Mouse (Mus musculus) E14TG2a.4 (cell line): ENCODE results near the gene Zfp148.

Experiments used
- H3K27me3 ChIP-seq: 2 replicates; pipeline ENCODE4 v1.6.1; 2014; ENCODE audit warnings: low read length, control low read depth; ENCODE audit not compliant: insufficient read depth
- H3K36me3 ChIP-seq: 2 replicates; pipeline ENCODE4 v1.6.1; 2014; ENCODE audit warnings: low read length, control low read depth; ENCODE audit not compliant: insufficient read depth
- H3K4me1 ChIP-seq: replicated peaks from 2 replicates; pipeline ENCODE4 v1.6.1; 2014; ENCODE audit warnings: low read depth, low read length, control low read depth
- H3K4me3 ChIP-seq: replicated peaks from 2 replicates; pipeline ENCODE4 v1.5.1; 2014; ENCODE audit warnings: mild to moderate bottlenecking, low read length
- H3K9me3 ChIP-seq: 2 replicates; pipeline ENCODE4 v1.6.1; 2014; ENCODE audit warnings: low read length, control low read depth
- CTCF ChIP-seq: conservative IDR thresholded peaks from 2 replicates; pipeline ENCODE4 v1.5.1; 2014; ENCODE audit warnings: low read length
- NANOG ChIP-seq: IDR thresholded peaks from 2 replicates; pipeline ENCODE4 v1.6.1; 2014; ENCODE audit warnings: borderline replicate concordance, low read length, mixed read lengths
- POU5F1 ChIP-seq: IDR thresholded peaks from 2 replicates; pipeline ENCODE4 v1.6.1; 2014; ENCODE audit warnings: low read length, borderline replicate concordance

Gene Zfp148

GRCm38 (mm10) chr16:33387013-33387412 is 6.4 kb downstream of the Zfp148 start:
- Histone ChIP-seq H3K36me3 (0 out of 2 replicates have a peak, but pooled peaks cover 6% of the 10 kb centered on the region), H3K4me3 (no peak overlapping the region), H3K27me3 (no peaks in the 10 kb centered on the region), H3K4me1 (peaks cover 61% of the 10 kb centered on the region), H3K9me3 (no peaks in the 10 kb centered on the region)
- no peak for TF ChIP-seq POU5F1
- TF ChIP-seq NANOG = 0 out of 2 replicates have a peak, but pooled peaks have one; percentile 17
- TF ChIP-seq CTCF = no peak

DNA sequence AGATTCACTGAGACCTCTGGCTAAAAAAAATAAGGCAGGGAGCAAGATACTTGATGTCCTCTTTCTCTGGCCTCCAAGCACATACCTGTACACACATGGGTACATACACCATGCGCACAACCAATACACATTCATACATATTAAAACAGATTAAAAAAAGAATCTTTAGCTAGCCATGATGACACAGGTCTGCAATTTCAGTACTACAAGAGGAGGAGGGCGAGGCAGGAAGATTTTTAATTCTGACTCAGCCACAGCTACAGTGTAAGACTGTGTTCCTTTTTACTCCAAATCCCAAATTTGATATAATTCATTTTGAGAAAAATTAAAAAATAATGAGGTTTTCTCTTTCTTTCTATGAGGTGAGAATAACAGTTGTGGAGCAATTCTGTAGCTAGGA is 6.8 kb downstream of the Zfp148 start:
- H3K4me1 ChIP-seq = peaks cover 57% of the 10 kb centered on the region
- TF ChIP-seq CTCF (no peak), POU5F1 (no peak), NANOG (no peak)
- H3K27me3 ChIP-seq = no peaks in the 10 kb centered on the region
- H3K4me3 ChIP-seq = no peak overlapping the region
- H3K9me3 ChIP-seq = no peaks in the 10 kb centered on the region
- 0 out of 2 replicates have a peak, but pooled peaks cover 6% of the 10 kb centered on the region for H3K36me3 ChIP-seq

DNA sequence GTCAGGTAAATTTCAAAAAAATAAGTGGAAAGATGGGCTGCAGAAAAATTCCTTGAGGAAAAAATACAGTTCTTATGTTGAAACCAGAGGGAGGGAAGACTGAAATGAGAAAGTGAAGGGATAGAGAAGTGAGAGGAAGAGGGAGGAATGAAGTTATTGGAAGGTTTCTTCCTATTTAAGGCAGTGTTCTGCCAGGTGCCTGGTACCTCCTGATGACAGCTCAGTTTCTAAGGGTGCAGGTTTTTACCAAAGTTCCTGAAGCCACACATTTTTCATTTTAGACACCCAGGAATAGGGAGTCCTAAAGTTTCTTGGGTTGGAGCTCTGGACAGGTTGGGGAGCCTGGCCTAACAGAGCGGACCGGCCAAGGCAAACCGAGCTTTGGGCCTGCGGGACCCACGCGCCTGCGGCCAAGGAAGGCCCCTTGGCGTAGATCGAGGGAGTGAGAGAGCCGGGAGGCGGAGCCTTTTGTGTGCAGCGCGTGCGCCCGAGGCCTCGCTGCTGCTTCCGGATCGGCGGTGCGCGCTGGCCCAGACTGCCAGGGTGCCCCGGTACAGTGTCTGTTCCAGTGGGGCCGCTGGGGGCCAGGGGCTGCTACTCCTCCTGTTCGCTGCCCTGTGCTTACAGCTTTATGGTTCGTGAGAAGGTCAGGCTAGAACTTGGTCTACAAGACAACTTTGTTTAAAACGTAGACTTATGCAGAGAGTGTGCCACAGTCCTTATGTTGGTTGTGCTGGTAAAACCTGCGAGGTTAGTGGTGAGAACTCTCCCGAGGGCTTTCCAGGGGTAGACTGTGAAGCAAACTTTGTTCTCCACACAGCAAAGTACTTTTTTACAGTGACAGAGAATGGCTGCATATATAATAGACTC is 19.5 kb downstream of the Zfp148 start:
- no peaks in the 10 kb centered on the region for H3K27me3 ChIP-seq
- H3K4me1 ChIP-seq = peaks cover 68% of the 10 kb centered on the region
- peak overlapping the region; percentile 79 for H3K4me3 ChIP-seq
- TF ChIP-seq CTCF (no peak), NANOG (no peak), POU5F1 (no peak)
- no peaks in the 10 kb centered on the region for H3K9me3 ChIP-seq
- H3K36me3 ChIP-seq = peaks cover 5% of the 10 kb centered on the region; the same call in 1 of the 2 replicates

GRCm38 (mm10) chr16:33400943-33401342 is 20.3 kb downstream of the Zfp148 start:
- Histone ChIP-seq H3K4me3 (no peak overlapping the region), H3K27me3 (no peaks in the 10 kb centered on the region), H3K4me1 (peaks cover 61% of the 10 kb centered on the region), H3K36me3 (peaks cover 5% of the 10 kb centered on the region; the same call in 1 of the 2 replicates), H3K9me3 (no peaks in the 10 kb centered on the region)
- TF ChIP-seq POU5F1 (no peak), CTCF (no peak)

DNA sequence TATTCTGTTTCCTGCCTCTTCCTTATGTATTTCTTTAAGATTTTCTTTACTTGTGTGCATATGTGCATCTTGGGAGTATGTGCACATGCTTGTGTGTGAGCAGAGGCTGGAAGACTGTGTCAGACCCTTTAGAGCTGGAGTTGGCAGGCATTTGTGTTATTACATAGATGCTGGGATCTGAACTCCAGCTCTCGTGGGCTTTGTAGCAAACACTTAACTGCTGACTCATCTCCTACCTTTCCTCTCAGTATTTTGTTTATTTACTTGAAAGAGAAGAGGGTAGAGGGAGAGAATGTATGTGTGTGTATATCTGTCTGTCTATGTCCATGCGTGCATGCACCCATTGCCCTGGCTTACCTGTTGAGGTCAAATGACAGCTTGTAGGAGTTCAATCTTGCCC is 22.6 kb downstream of the Zfp148 start:
- Histone ChIP-seq H3K27me3 (no peaks in the 10 kb centered on the region), H3K4me3 (no peak overlapping the region), H3K36me3 (peaks cover 5% of the 10 kb centered on the region; the same call in 1 of the 2 replicates), H3K9me3 (no peaks in the 10 kb centered on the region), H3K4me1 (peaks cover 44% of the 10 kb centered on the region)
- no peak for TF ChIP-seq CTCF
- no peak for TF ChIP-seq POU5F1
- no peak for TF ChIP-seq NANOG

- peaks cover 41% of the 10 kb centered on the region for H3K4me1 ChIP-seq
- peaks cover 5% of the 10 kb centered on the region; the same call in 1 of the 2 replicates for H3K36me3 ChIP-seq
- no peak for TF ChIP-seq CTCF
- TF ChIP-seq NANOG = no peak
- no peak for TF ChIP-seq POU5F1
- H3K27me3 ChIP-seq = no peaks in the 10 kb centered on the region
- no peak overlapping the region for H3K4me3 ChIP-seq
- H3K9me3 ChIP-seq = no peaks in the 10 kb centered on the region
Observed at GRCm38 (mm10) chr16:33404055-33404454, 23.4 kb downstream of the Zfp148 start.

DNA sequence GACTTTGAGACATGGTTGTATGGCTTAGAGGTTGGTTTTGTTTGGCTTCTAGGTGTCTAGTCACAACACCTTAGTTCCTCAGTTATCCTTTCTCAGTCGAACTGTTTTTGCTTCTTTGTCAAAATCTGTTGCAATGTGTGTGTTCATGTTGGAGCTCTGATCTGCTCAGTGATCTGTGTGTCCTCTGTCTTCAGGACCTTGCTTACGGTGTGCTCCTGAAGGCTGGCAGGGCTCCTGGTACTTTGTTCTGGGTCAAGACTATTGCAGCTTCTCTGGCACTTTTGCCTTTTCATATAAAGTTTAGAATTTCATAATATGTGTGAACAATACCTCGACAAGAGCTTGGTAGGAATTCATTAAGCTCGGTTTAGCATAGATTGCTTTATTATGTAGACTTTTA is 24.9 kb downstream of the Zfp148 start:
- Histone ChIP-seq H3K27me3 (no peaks in the 10 kb centered on the region), H3K9me3 (no peaks in the 10 kb centered on the region), H3K4me1 (peaks cover 38% of the 10 kb centered on the region), H3K36me3 (peaks cover 5% of the 10 kb centered on the region; the same call in 1 of the 2 replicates), H3K4me3 (no peak overlapping the region)
- TF ChIP-seq POU5F1 = no peak
- TF ChIP-seq CTCF = no peak
- TF ChIP-seq NANOG = no peak

- Histone ChIP-seq H3K27me3 (no peaks in the 10 kb centered on the region), H3K9me3 (no peaks in the 10 kb centered on the region), H3K4me3 (no peak overlapping the region), H3K36me3 (no peaks in the 10 kb centered on the region), H3K4me1 (peaks cover 23% of the 10 kb centered on the region)
- no peak for TF ChIP-seq CTCF
- TF ChIP-seq NANOG = no peak
- no peak for TF ChIP-seq POU5F1
Observed at GRCm38 (mm10) chr16:33410151-33410550, 29.5 kb downstream of the Zfp148 start.

- no peaks in the 10 kb centered on the region for H3K27me3 ChIP-seq
- H3K4me1 ChIP-seq = peaks cover 23% of the 10 kb centered on the region
- TF ChIP-seq CTCF (no peak), NANOG (no peak), POU5F1 (no peak)
- no peaks in the 10 kb centered on the region for H3K9me3 ChIP-seq
- H3K36me3 ChIP-seq = no peaks in the 10 kb centered on the region
- H3K4me3 ChIP-seq = no peak overlapping the region
Observed at GRCm38 (mm10) chr16:33410605-33411004, 30.0 kb downstream of the Zfp148 start.
